Mouse (Mus musculus) olfactory bulb, adult 2 months (tissue): ENCODE measurements around the gene Ppan.

ENCODE experiments used
- CTCF ChIP-seq: fragments of 200-500 bp; IDR thresholded peaks from 2 replicates; pipeline ENCODE4 v1.5.1; 2012; ENCODE audit warnings: low read depth, mild to moderate bottlenecking, low read length, moderate library complexity; ENCODE audit not compliant: insufficient read depth
- POLR2A ChIP-seq: fragments of 200-500 bp; IDR thresholded peaks from 2 replicates; pipeline ENCODE4 v1.6.1; 2012; ENCODE audit warnings: mild to moderate bottlenecking, low read depth, low read length, moderate library complexity; ENCODE audit not compliant: insufficient read depth

DNA sequence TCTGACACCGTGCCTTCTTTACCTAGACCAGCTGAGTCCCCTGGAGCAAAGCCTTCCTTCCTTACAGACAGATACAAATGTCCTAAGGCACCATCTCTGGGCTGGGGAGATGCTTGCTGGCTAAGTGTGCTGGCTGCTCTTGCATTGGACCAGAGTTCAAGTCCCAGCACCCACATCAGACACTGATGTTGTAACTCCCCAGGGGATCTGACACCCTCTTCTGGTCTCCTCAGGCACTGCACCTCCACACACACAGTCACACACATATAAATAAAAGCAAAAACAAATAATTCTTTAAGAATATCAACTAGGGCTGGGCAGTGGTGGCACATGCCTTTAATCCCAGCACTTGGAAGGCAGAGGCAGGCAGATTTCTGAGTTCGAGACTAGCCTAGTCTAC is 37.8 kb upstream of the Ppan start:
- TF ChIP-seq CTCF: no peak
- no peak for TF ChIP-seq POLR2A
